Mouse (Mus musculus) Patski (cell line): Measurements from ENCODE around the gene Gpr62. TPM values are rescaled to one million over a fixed set of nuclear protein-coding genes. Genes with fewer than 3 reads are reported as not detected.

ENCODE experiments used
- ATAC-seq: fragments of 100-300 bp; one replicate; pipeline ENCODE4 v1.8.0; 2021
- CTCF ChIA-PET: fragments of 350-600 bp; sonication (Branson Sonifier 250); formaldehyde crosslinking; loops from one replicate; lab custom pipeline; 2022; ENCODE audit warnings: inconsistent platforms; lab: Charles Lee
- POLR2A ChIA-PET: fragments of 350-600 bp; sonication (Branson Sonifier 250); formaldehyde crosslinking; loops from one replicate; lab custom pipeline; 2022; ENCODE audit warnings: antibody characterized with exemption, inconsistent platforms; lab: Charles Lee
- DNase-seq: peaks from one replicate; pipeline ENCODE4 v3.0.0-alpha.2; 2011; ENCODE audit warnings: low read depth, low spot score
- H3K27me3 ChIP-seq: fragments of 371-371 bp; one replicate; pipeline ENCODE4 v1.5.1; 2021
- CTCF ChIP-seq: fragments of 100-300 bp; IDR thresholded peaks from one replicate; pipeline ENCODE4 v1.5.1; 2021
- in situ Hi-C: fragments of 300-500 bp; cut with MboI; formaldehyde crosslinking; loops from 3 replicates; pipeline ENCODE4 v1.11.1; 2018; ENCODE audit warnings: low pct_unique_long_range_greater_than_20kb, mixed read lengths
- polyA plus RNA-seq: library from polyadenylated mRNA; unstranded; gene quantifications from one replicate; pipeline ENCODE4 v1.2.3, GENCODE M21; 2021

Gene Gpr62
- polyA plus RNA-seq, 1 experiment from 2014 or later: 0.05 TPM

- ATAC-seq (no peak), DNase-seq (no peak)
- no peak for TF ChIP-seq CTCF
- ChIA-PET POLR2A (interaction anchor here (1.1 to 1.4 kb wide), 2 partner anchors 23 to 25 kb away, joined by 3 to 6 read pairs; partner anchors contain the start of gene Parp3), CTCF (interaction anchor here (3.9 kb wide), 1 partner anchor 25 kb away, joined by 31 read pairs; the partner anchor contains the start of genes Parp3 and Rrp9)
- no peaks in the 10 kb centered on the region for H3K27me3 ChIP-seq
- in situ Hi-C loops: no loop called here
Observed at GRCm38 (mm10) chr9:106451298-106451697, 14.4 kb downstream of the Gpr62 start.

GRCm38 (mm10) chr9:106450661-106451060, 15.1 kb downstream of the Gpr62 start:
- ATAC-seq (no peak), DNase-seq (no peak)
- POLR2A ChIA-PET: interaction anchor here (1.1 to 1.4 kb wide), 2 partner anchors 24 to 26 kb away, joined by 3 to 6 read pairs; partner anchors contain the start of gene Parp3
- no peak for TF ChIP-seq CTCF
- in situ Hi-C loops: no loop called here
- no peaks in the 10 kb centered on the region for H3K27me3 ChIP-seq
- CTCF ChIA-PET: interaction anchor here (1.4 to 3.9 kb wide), 2 partner anchors 23 to 26 kb away, joined by 3 to 31 read pairs; partner anchors contain the start of genes Parp3 and Rrp9

GRCm38 (mm10) chr9:106449947-106450346, 15.8 kb downstream of the Gpr62 start:
- TF ChIP-seq CTCF: no peak
- CTCF ChIA-PET: interaction anchor here (1.4 to 3.9 kb wide), 2 partner anchors 24 to 26 kb away, joined by 3 to 31 read pairs; partner anchors contain the start of genes Parp3 and Rrp9
- H3K27me3 ChIP-seq: no peaks in the 10 kb centered on the region
- DNase-seq: no peak
- in situ Hi-C loops: no loop called here
- POLR2A ChIA-PET: interaction anchor here (1.1 kb wide), 1 partner anchor 27 kb away, joined by 3 read pairs; the partner anchor contains the start of gene Parp3
- no peak for ATAC-seq

GRCm38 (mm10) chr9:106448498-106449031, 17.2 kb downstream of the Gpr62 start:
- in situ Hi-C loops: no loop called here
- TF ChIP-seq CTCF: no peak
- ChIA-PET POLR2A (interaction anchor here (0.8 to 1.4 kb wide), 5 partner anchors 11 to 28 kb away, joined by 3 to 5 read pairs (median 4); partner anchors contain the start of genes Parp3 and Rrp9), CTCF (interaction anchor here (2.0 to 3.9 kb wide), 2 partner anchors 26 to 28 kb away, joined by 7 to 31 read pairs; partner anchors contain the start of genes Parp3 and Rrp9)
- DNase-seq (no peak), ATAC-seq (peak; percentile 58)
- H3K27me3 ChIP-seq: no peaks in the 10 kb centered on the region

DNA sequence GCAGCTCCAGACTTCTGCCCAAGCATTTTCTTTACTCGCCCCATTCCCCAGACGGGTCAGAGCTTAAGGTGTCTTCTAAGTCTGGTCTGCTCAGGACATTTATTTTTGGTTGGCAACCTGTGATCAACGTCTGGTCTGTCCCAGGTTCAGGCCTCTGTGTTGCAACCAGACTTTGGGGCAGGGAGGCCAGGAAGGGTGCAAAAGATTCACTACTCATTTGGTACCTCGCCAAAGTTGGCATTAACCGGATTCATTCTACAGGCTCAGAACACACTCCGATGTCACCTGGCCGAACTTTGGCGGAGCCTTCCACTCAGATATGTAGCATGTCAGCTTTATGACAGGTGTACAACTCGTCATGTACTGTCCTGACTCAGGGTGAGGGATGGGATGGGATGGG, 17.8 kb downstream of the Gpr62 start:
- TF ChIP-seq CTCF: no peak
- in situ Hi-C loops: no loop called here
- CTCF ChIA-PET: interaction anchor here (2.0 to 3.9 kb wide), 2 partner anchors 26 to 28 kb away, joined by 7 to 31 read pairs; partner anchors contain the start of genes Parp3 and Rrp9
- POLR2A ChIA-PET: interaction anchor here (0.8 to 1.4 kb wide), 5 partner anchors 11 to 28 kb away, joined by 3 to 5 read pairs (median 4); partner anchors contain the start of genes Parp3 and Rrp9
- ATAC-seq (peak; percentile 0), DNase-seq (no peak)
- no peaks in the 10 kb centered on the region for H3K27me3 ChIP-seq

DNA sequence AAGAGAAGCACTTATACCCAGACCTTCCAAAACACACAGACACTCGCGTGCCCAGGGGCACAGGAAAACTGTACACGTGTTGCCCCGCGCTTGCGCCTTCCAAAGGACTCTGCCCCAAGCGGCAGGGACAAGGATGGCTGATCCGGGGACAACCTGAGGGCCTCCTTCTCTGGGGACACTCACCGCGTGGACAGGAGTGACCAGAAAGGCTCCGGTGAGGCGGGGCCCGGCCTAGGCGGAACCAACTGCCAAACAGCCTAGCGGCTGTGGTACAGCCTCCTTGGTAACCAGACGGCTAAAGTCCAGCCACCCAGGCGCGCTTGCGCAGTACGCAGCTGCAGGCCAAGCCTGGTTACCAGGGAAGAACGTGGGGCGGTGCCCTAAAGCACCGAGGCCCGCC, 18.4 kb downstream of the Gpr62 start, which contains the start of the genes Abhd14b and Abhd14a:
Abhd14b (plus strand) TSS at position 112 of the 400 bp plus-strand sequence.
Abhd14a (minus strand) TSS at position 331 of the 400 bp plus-strand sequence.
- peak; percentile 82 for ATAC-seq
- ChIA-PET POLR2A (interaction anchor here (1.3 to 1.4 kb wide), 2 partner anchors 10 to 12 kb away, joined by 3 to 5 read pairs; no protein-coding TSS in a partner anchor), CTCF (interaction anchor here (2.0 to 3.9 kb wide), 2 partner anchors 27 to 29 kb away, joined by 7 to 31 read pairs; partner anchors contain the start of genes Parp3 and Rrp9)
- no peaks in the 10 kb centered on the region for H3K27me3 ChIP-seq
- in situ Hi-C loops: no loop called here
- TF ChIP-seq CTCF: no peak
- DNase-seq: peak; percentile 65

- ChIA-PET POLR2A (no interaction called here), CTCF (interaction anchor here (2.8 kb wide), 1 partner anchor 16 kb away, joined by 6 read pairs; the partner anchor contains the start of gene Rpl29)
- DNase-seq (no peak), ATAC-seq (no peak)
- in situ Hi-C loops: no loop called here
- TF ChIP-seq CTCF: no peak
- no peaks in the 10 kb centered on the region for H3K27me3 ChIP-seq
Observed at GRCm38 (mm10) chr9:106444836-106445235, 20.9 kb downstream of the Gpr62 start.

- ATAC-seq (no peak), DNase-seq (no peak)
- TF ChIP-seq CTCF: no peak
- ChIA-PET POLR2A (interaction anchor here (1.4 kb wide), 1 partner anchor 13 kb away, joined by 5 read pairs; the partner anchor contains the start of gene Rpl29), CTCF (interaction anchor here (2.7 kb wide), 1 partner anchor 34 kb away, joined by 13 read pairs; the partner anchor contains the start of genes Parp3 and Rrp9)
- in situ Hi-C loops: no loop called here
- no peaks in the 10 kb centered on the region for H3K27me3 ChIP-seq
Observed at GRCm38 (mm10) chr9:106442680-106443079, 23.1 kb downstream of the Gpr62 start.

- ChIA-PET CTCF (interaction anchor here (1.2 kb wide), 1 partner anchor 148 kb away, joined by 3 read pairs; no protein-coding TSS in a partner anchor), POLR2A (interaction anchor here (1.9 kb wide), 1 partner anchor 11 kb away, joined by 5 read pairs; the partner anchor contains the start of genes Abhd14a and Abhd14b)
- ATAC-seq: no peak
- no peak for TF ChIP-seq CTCF
- no peak for DNase-seq
- H3K27me3 ChIP-seq: no peaks in the 10 kb centered on the region
- in situ Hi-C loops: loop anchor here (5.0 kb wide), 1 partner anchor 41 kb away; the partner anchor contains the start of genes Parp3 and Rrp9
Observed at GRCm38 (mm10) chr9:106436566-106436965, 29.2 kb downstream of the Gpr62 start.

DNA sequence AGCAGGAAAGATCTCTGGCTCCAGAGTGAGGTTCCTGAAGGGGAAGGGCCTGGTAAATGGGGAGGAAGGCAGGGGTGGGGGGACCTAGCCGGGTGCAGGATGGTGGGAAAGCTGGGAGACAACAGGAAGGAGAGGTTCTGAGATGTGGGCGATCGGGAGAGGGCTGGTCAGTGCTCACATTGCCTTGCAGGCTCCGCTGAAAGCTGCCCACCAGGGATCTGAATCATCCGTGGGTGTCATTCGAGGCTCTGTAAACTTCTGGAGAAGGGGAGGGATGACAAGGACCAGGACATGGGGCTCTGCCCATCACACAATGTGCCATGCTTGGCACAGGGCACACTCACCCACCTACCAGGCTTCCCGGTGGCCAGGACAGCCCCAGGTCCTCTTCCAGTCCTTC, 32.3 kb downstream of the Gpr62 start:
- TF ChIP-seq CTCF: no peak
- in situ Hi-C loops: no loop called here
- ChIA-PET POLR2A (interaction anchor here (1.2 kb wide), 1 partner anchor 15 kb away, joined by 4 read pairs; no protein-coding TSS in a partner anchor), CTCF (no interaction called here)
- H3K27me3 ChIP-seq: no peaks in the 10 kb centered on the region
- DNase-seq (no peak), ATAC-seq (no peak)
